Mouse (Mus musculus) kidney, embryonic 16.5 days (tissue): ENCODE results near the gene Olfr165. TPM values are rescaled to one million over a fixed set of nuclear protein-coding genes. Genes with fewer than 3 reads are reported as not detected.
"Not testable (repeated sequence)": the region's sequence is repeated elsewhere in the genome, so short reads cannot be mapped to it uniquely, and the experiment has no call there.

Experiments
- ATAC-seq: fragments of 200-750 bp; cut with Nextera tagmentation; 2 replicates; pipeline ENCODE4 v1.8.0; 2017; ENCODE audit warnings: moderate TSS enrichment; ENCODE audit not compliant: low FRiP score, low TSS enrichment
- H3K27ac ChIP-seq: fragments of 300-500 bp; sonication (generic); 2 replicates; pipeline ENCODE4 v1.5.1; 2014; ENCODE audit warnings: low read length
- H3K27me3 ChIP-seq: fragments of 300-500 bp; sonication (generic); 2 replicates; pipeline ENCODE4 v1.6.1; 2014; ENCODE audit warnings: low read length, control low read depth, mixed read lengths; ENCODE audit not compliant: insufficient read depth
- H3K36me3 ChIP-seq: fragments of 300-500 bp; sonication (generic); 2 replicates; pipeline ENCODE4 v1.6.1; 2014; ENCODE audit warnings: low read length, control low read depth, mixed read lengths; ENCODE audit not compliant: insufficient read depth
- H3K4me1 ChIP-seq: fragments of 300-500 bp; sonication (generic); 2 replicates; pipeline ENCODE4 v1.6.1; 2014; ENCODE audit warnings: low read length, control low read depth, mixed read lengths; ENCODE audit not compliant: insufficient read depth
- H3K4me2 ChIP-seq: fragments of 300-500 bp; sonication (generic); replicated peaks from 2 replicates; pipeline ENCODE4 v1.6.1; 2014; ENCODE audit warnings: low read depth, low read length
- H3K4me3 ChIP-seq: fragments of 300-500 bp; sonication (generic); 2 replicates; pipeline ENCODE4 v1.5.1; 2014; ENCODE audit warnings: mild to moderate bottlenecking, low read length
- H3K9ac ChIP-seq: fragments of 300-500 bp; sonication (generic); replicated peaks from 2 replicates; pipeline ENCODE4 v1.6.1; 2014; ENCODE audit warnings: low read length
- H3K9me3 ChIP-seq: fragments of 300-500 bp; sonication (generic); 2 replicates; pipeline ENCODE4 v1.6.1; 2016; ENCODE audit warnings: low read length, control low read depth
- WGBS: fragments of 180-500 bp; shearing (Covaris S2); extraction: QIAGEN DNeasy Blood & Tissue Kit; methylation state at CpG from one replicate; pipeline ENCODE4 v1.1.7; 2014; 5-methylcytosine and 5-hydroxymethylcytosine counted together
- polyA plus RNA-seq: library from polyadenylated mRNA; unstranded; fragments of >200 nt; fragmentation: Nextera tagmentation; extraction: Ambion mirVana; gene quantifications from 2 replicates; pipeline ENCODE4 v1.2.1, GENCODE M21; 2015

Gene Olfr165
- not detected in 2 replicates for polyA plus RNA-seq

DNA sequence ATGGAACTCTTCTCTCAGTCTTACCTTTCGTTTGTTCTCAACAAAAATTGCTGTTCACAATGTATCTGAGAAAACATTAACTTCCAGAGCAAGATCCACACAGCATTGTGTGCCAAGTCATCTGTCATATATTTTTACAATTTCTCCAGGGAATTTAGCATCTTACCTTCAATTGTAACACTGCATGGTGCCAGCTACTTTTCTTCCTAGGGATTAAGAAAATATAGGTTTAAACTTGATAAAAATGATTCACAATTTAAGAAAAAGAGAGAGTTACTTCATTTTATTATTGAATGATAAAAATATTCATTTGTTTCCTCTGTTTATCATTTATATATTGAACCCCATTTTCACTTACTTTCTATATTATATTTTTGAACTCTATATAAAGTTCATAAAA, at the start of gene Olfr165:
Olfr165 (minus strand) TSS at position 101 of the 400 bp plus-strand sequence.
- Histone ChIP-seq H3K27me3 (no peaks in the 10 kb centered on the region), H3K4me3 (no peak within 1 kb of the TSS), H3K27ac (no peak within 1 kb of the TSS), H3K9ac (no peak within 1 kb of the TSS), H3K9me3 (no peaks in the 10 kb centered on the region), H3K4me1 (no peaks in the 10 kb centered on the region), H3K4me2 (no peak within 1 kb of the TSS), H3K36me3 (no peaks in the 10 kb centered on the region)
- no peak for ATAC-seq
- 46% methylated on average over 1 of the region's 1 CpGs for WGBS

DNA sequence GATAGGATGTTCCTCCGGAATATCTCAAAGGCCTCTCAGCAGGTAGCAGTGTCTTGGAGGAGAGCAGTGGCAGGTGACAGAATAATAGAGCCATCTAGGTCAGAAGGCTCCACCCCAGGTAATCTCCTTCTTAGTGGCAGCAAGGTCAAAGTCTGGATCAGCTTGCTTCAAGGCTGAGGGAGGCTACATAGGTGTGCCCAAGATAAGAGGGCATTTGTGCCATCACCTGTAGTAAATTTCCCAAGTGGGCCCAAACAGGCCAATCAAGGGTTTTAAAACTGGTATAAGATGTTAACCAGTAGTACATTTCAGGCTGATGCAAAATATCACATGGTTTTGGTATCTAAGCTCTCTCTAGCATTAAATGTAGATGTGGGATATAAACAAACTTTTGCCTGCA, 41.4 kb upstream of the Olfr165 start:
- Histone ChIP-seq H3K4me1 (no peaks in the 10 kb centered on the region), H3K9me3 (no peaks in the 10 kb centered on the region), H3K9ac (no peak overlapping the region), H3K4me2 (no peak overlapping the region), H3K36me3 (no peaks in the 10 kb centered on the region), H3K27ac (no peak overlapping the region), H3K27me3 (no peaks in the 10 kb centered on the region), H3K4me3 (no peak overlapping the region)
- 100% methylated on average over 1 of the region's 1 CpGs for WGBS
- ATAC-seq = no peak

DNA sequence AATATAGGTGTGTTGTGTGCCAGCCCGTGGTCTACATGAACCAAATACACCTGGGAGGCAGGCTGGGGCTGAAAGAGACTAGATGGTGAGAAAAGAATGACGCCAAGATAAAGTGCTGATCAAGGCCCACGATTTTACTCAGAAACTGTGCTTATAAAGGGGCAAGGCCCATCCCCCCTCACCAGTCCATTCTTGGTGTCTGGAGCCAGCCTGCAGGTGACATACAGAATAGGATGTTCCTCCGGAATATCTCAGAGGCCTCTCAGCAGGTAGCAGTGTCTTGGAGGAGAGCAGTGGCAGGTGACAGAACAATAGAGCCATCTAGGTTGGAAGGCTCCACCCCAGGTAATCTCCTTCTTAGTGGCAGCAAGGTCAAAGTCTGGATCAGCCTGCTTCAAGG, 35.8 kb upstream of the Olfr165 start:
- 84% methylated on average over 4 of the region's 4 CpGs for WGBS
- not testable (repeated sequence) for H3K27me3 ChIP-seq, H3K4me1 ChIP-seq, H3K4me2 ChIP-seq, H3K9ac ChIP-seq, H3K36me3 ChIP-seq, ATAC-seq, H3K4me3 ChIP-seq, H3K27ac ChIP-seq, H3K9me3 ChIP-seq

DNA sequence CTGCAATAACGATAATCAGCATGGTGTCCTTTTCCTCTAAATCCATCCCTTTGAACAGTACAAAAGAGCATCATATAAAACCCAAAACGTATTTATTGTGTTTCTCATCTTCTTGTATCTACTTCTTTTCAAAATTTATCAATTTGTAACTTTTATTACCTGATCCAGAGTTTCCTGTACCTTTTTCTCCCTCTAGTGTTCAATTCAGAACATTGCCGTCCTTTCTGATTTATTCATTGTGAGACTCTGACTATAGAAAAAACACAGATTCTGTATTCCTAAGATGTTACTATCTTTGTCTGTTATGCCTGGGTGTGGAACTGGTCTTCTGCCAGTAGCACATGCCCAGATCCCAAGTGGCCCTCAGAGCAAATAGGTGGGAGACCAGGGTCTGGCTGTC, 35.0 kb downstream of the Olfr165 start:
- no peaks in the 10 kb centered on the region for H3K36me3 ChIP-seq
- no peaks in the 10 kb centered on the region for H3K9me3 ChIP-seq
- 57% methylated on average over 3 of the region's 3 CpGs for WGBS
- ATAC-seq = no peak
- H3K4me1 ChIP-seq = no peaks in the 10 kb centered on the region
- H3K27ac ChIP-seq = no peak overlapping the region
- H3K4me2 ChIP-seq = no peak overlapping the region
- no peak overlapping the region for H3K9ac ChIP-seq
- no peak overlapping the region for H3K4me3 ChIP-seq
- no peaks in the 10 kb centered on the region for H3K27me3 ChIP-seq

Other genes starting within 250 kb of the Olfr165 start
- not detected in 2 replicates for gene Olfr164, start 109.1 kb downstream of the Olfr165 start, polyA plus RNA-seq
- gene Olfr166, start 60.6 kb upstream of the Olfr165 start, polyA plus RNA-seq = not detected in 2 replicates
- gene Olfr167, start 99.1 kb upstream of the Olfr165 start, polyA plus RNA-seq = not detected in 2 replicates
- not detected in 2 replicates for gene Olfr168, start 112.4 kb upstream of the Olfr165 start, polyA plus RNA-seq
- gene Olfr169, start 148.7 kb upstream of the Olfr165 start, polyA plus RNA-seq = not detected in 2 replicates
- gene Olfr170, start 188.7 kb upstream of the Olfr165 start, polyA plus RNA-seq = not detected in 2 replicates
- not detected in 2 replicates for gene Olfr171, start 206.8 kb upstream of the Olfr165 start, polyA plus RNA-seq